Mouse (Mus musculus) intestine, embryonic 14.5 days (tissue): Measurements from ENCODE around the gene Myl6b. TPM values are rescaled to one million over a fixed set of nuclear protein-coding genes. Genes with fewer than 3 reads are reported as not detected.

Source experiments
- ATAC-seq: fragments of 200-750 bp; cut with Nextera tagmentation; replicated peaks from 2 replicates; pipeline ENCODE4 v1.8.0; 2017; ENCODE audit warnings: low read depth, moderate number of reproducible peaks, moderate TSS enrichment, moderate library complexity; ENCODE audit not compliant: low FRiP score, low TSS enrichment
- DNase-seq: peaks from one replicate; pipeline ENCODE4 v3.0.0-alpha.2; 2018; ENCODE audit warnings: low spot score
- H3K27ac ChIP-seq: fragments of 300-500 bp; sonication (generic); 2 replicates; pipeline ENCODE4 v1.5.1; 2014; ENCODE audit warnings: low read depth, mild to moderate bottlenecking, control low read depth
- H3K27me3 ChIP-seq: fragments of 300-500 bp; sonication (generic); replicated peaks from 2 replicates; pipeline ENCODE4 v1.6.1; 2014; ENCODE audit warnings: low read length, control low read depth; ENCODE audit not compliant: control insufficient read depth, insufficient read depth
- H3K36me3 ChIP-seq: fragments of 300-500 bp; sonication (generic); 2 replicates; pipeline ENCODE4 v1.6.1; 2014; ENCODE audit warnings: low read length, control low read depth; ENCODE audit not compliant: control insufficient read depth, insufficient read depth
- H3K4me1 ChIP-seq: fragments of 300-500 bp; sonication (generic); replicated peaks from 2 replicates; pipeline ENCODE4 v1.6.1; 2014; ENCODE audit warnings: low read length, control low read depth, mixed read lengths; ENCODE audit not compliant: control insufficient read depth, insufficient read depth
- H3K4me2 ChIP-seq: fragments of 300-500 bp; sonication (generic); 2 replicates; pipeline ENCODE4 v1.6.1; 2014; ENCODE audit warnings: low read length
- H3K4me3 ChIP-seq: fragments of 300-500 bp; sonication (generic); 2 replicates; pipeline ENCODE4 v1.5.1; 2014; ENCODE audit warnings: low read depth, low read length, control low read depth, mixed read lengths
- H3K9ac ChIP-seq: fragments of 300-500 bp; sonication (generic); 2 replicates; pipeline ENCODE4 v1.6.1; 2014; ENCODE audit warnings: mild to moderate bottlenecking, low read length
- H3K9me3 ChIP-seq: fragments of 300-500 bp; sonication (generic); 2 replicates; pipeline ENCODE4 v1.6.1; 2016; ENCODE audit warnings: low read length, control low read depth; ENCODE audit not compliant: control insufficient read depth
- WGBS: fragments of 180-500 bp; shearing (Covaris S2); extraction: QIAGEN DNeasy Blood & Tissue Kit; methylation state at CpG from one replicate; pipeline ENCODE4 v1.1.7; 2014; 5-methylcytosine and 5-hydroxymethylcytosine counted together
- polyA plus RNA-seq: library from polyadenylated mRNA; unstranded; fragments of >200 nt; fragmentation: Nextera tagmentation; extraction: Ambion mirVana; gene quantifications from 2 replicates; pipeline ENCODE4 v1.2.1, GENCODE M21; 2014

The Myl6b gene
- polyA plus RNA-seq, 1 experiment from 2014 or later, result 3.1 TPM

GRCm38 (mm10) chr10:128524111-128524731 lies 25.7 kb upstream of the Myl6b start:
- ATAC-seq (no peak), DNase-seq (no peak)
- Histone ChIP-seq H3K4me1 (peaks cover 9% of the 10 kb centered on the region), H3K27me3 (no peaks in the 10 kb centered on the region), H3K27ac (peak overlapping the region; percentile 73; the same call in 1 of the 2 replicates), H3K4me2 (peak overlapping the region; percentile 82), H3K4me3 (peak overlapping the region; percentile 78), H3K36me3 (peaks cover 22% of the 10 kb centered on the region), H3K9ac (peak overlapping the region; percentile 64), H3K9me3 (no peaks in the 10 kb centered on the region)
- WGBS, result 16% methylated on average over 11 of the region's 11 CpGs

DNA sequence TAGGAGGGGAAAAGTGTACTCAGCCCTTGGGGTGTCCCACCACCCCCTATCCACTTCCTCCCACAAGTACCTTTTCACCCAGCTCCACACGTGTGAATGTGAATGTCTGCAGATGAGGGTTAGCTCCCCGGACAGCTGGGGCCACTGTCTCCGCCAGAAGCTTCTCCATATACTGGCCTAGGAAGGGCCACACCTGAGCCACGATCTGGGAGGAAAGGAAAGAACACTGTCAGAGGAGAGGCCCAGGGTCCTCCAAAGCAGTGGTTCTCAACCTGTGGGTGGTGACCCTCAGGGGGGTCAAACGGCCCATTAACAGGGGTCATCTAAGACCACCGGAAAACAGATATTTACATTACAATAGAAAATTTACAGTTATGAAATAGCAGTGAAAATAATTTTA lies 23.9 kb upstream of the Myl6b start:
- peaks cover 28% of the 10 kb centered on the region for H3K36me3 ChIP-seq
- H3K27ac ChIP-seq, result no peak overlapping the region
- 83% methylated on average over 6 of the region's 6 CpGs for WGBS
- H3K4me1 ChIP-seq, result peaks cover 9% of the 10 kb centered on the region
- H3K4me3 ChIP-seq, result no peak overlapping the region
- H3K9ac ChIP-seq, result no peak overlapping the region
- ATAC-seq (no peak), DNase-seq (no peak)
- no peaks in the 10 kb centered on the region for H3K9me3 ChIP-seq
- no peak overlapping the region for H3K4me2 ChIP-seq
- 0 out of 2 replicates have a peak, but pooled peaks cover 3% of the 10 kb centered on the region for H3K27me3 ChIP-seq

- DNase-seq (no peak), ATAC-seq (no peak)
- no peak overlapping the region for H3K27ac ChIP-seq
- 0 out of 2 replicates have a peak, but pooled peaks cover 6% of the 10 kb centered on the region for H3K27me3 ChIP-seq
- H3K4me2 ChIP-seq, result no peak overlapping the region
- WGBS, result 91% methylated on average over 16 of the region's 16 CpGs
- H3K9ac ChIP-seq, result no peak overlapping the region
- H3K9me3 ChIP-seq, result no peaks in the 10 kb centered on the region
- no peak overlapping the region for H3K4me3 ChIP-seq
- H3K36me3 ChIP-seq, result peaks cover 37% of the 10 kb centered on the region
- peaks cover 5% of the 10 kb centered on the region for H3K4me1 ChIP-seq
Measured at GRCm38 (mm10) chr10:128520591-128520990, 22.1 kb upstream of the Myl6b start.

GRCm38 (mm10) chr10:128518833-128519232 lies 20.3 kb upstream of the Myl6b start:
- no peak for DNase-seq
- no peak overlapping the region for H3K27ac ChIP-seq
- H3K9me3 ChIP-seq, result no peaks in the 10 kb centered on the region
- peaks cover 52% of the 10 kb centered on the region for H3K36me3 ChIP-seq
- 0 out of 2 replicates have a peak, but pooled peaks cover 6% of the 10 kb centered on the region for H3K27me3 ChIP-seq
- H3K9ac ChIP-seq, result no peak overlapping the region
- H3K4me1 ChIP-seq, result no peaks in the 10 kb centered on the region
- ATAC-seq, result no peak
- no peak overlapping the region for H3K4me2 ChIP-seq
- WGBS, result 68% methylated on average over 7 of the region's 7 CpGs
- H3K4me3 ChIP-seq, result no peak overlapping the region

- H3K9ac ChIP-seq, result no peak overlapping the region
- 40% methylated on average over 6 of the region's 6 CpGs for WGBS
- H3K4me3 ChIP-seq, result no peak overlapping the region
- ATAC-seq, result no peak
- no peak overlapping the region for H3K27ac ChIP-seq
- H3K36me3 ChIP-seq, result peaks cover 58% of the 10 kb centered on the region
- no peaks in the 10 kb centered on the region for H3K4me1 ChIP-seq
- no peaks in the 10 kb centered on the region for H3K9me3 ChIP-seq
- no peak overlapping the region for H3K4me2 ChIP-seq
- H3K27me3 ChIP-seq, result 0 out of 2 replicates have a peak, but pooled peaks cover 6% of the 10 kb centered on the region
- no peak for DNase-seq
Measured at GRCm38 (mm10) chr10:128516677-128517076, 18.2 kb upstream of the Myl6b start.

DNA sequence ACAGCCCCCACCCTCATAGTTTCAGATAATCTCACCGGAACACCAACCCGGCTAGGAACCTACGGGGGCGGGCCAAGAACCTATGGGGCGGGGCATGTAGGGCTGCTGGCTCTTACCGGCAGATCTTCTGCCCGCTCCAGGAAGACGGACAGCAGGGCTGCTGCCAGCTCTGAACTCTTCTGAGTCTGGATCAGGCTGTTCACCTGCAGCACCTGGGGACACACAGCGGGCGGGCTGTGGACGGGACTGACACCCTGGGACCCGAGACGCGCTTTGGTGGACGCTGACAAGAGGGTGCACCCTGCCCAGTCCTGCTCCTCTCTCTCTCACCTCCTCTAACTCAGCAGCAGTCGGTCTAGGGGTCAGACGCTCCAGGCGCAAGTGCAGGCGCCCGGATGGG lies 17.5 kb upstream of the Myl6b start:
- no peak overlapping the region for H3K27ac ChIP-seq
- peak overlapping the region; percentile 28; the same call in 1 of the 2 replicates for H3K4me2 ChIP-seq
- H3K9me3 ChIP-seq, result no peaks in the 10 kb centered on the region
- no peaks in the 10 kb centered on the region for H3K4me1 ChIP-seq
- WGBS, result 32% methylated on average over 20 of the region's 20 CpGs
- DNase-seq (no peak), ATAC-seq (peak; percentile 52; the same call in 1 of the 2 replicates)
- H3K27me3 ChIP-seq, result 0 out of 2 replicates have a peak, but pooled peaks cover 6% of the 10 kb centered on the region
- no peak overlapping the region for H3K4me3 ChIP-seq
- peaks cover 59% of the 10 kb centered on the region for H3K36me3 ChIP-seq
- H3K9ac ChIP-seq, result no peak overlapping the region

GRCm38 (mm10) chr10:128515044-128515443 lies 16.6 kb upstream of the Myl6b start:
- DNase-seq (no peak), ATAC-seq (no peak)
- Histone ChIP-seq H3K4me2 (no peak overlapping the region), H3K27ac (no peak overlapping the region), H3K4me1 (no peaks in the 10 kb centered on the region), H3K4me3 (no peak overlapping the region), H3K9me3 (no peaks in the 10 kb centered on the region), H3K9ac (no peak overlapping the region), H3K36me3 (peaks cover 53% of the 10 kb centered on the region), H3K27me3 (0 out of 2 replicates have a peak, but pooled peaks cover 6% of the 10 kb centered on the region)
- WGBS, result 87% methylated on average over 4 of the region's 4 CpGs

DNA sequence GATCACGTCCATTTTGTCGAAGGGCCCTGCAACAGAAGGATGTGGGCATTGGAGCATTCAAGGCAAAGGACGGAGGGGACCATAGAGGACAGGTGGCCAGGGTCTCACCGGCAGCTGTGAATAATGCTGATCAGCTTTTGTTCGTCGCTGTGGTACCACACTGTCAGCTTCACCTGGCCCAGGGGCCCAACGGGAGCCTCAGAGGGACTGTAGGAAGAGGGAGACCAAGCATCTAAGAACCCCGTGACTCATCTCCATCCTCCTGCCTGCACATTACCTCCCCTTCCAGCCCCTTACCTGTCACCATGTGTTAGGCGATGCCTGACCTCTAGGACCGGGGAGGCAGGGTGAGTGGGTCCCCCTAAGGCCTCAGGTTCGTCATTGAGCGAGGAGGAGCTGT lies 13.3 kb upstream of the Myl6b start:
- ATAC-seq, result no peak
- H3K4me1 ChIP-seq, result no peaks in the 10 kb centered on the region
- H3K27me3 ChIP-seq, result no peaks in the 10 kb centered on the region
- H3K9me3 ChIP-seq, result no peaks in the 10 kb centered on the region
- no peak for DNase-seq
- H3K9ac ChIP-seq, result no peak overlapping the region
- H3K4me2 ChIP-seq, result no peak overlapping the region
- no peak overlapping the region for H3K4me3 ChIP-seq
- H3K27ac ChIP-seq, result no peak overlapping the region
- WGBS, result 80% methylated on average over 12 of the region's 12 CpGs
- H3K36me3 ChIP-seq, result peaks cover 53% of the 10 kb centered on the region

- Histone ChIP-seq H3K4me1 (no peaks in the 10 kb centered on the region), H3K9ac (no peak overlapping the region), H3K4me3 (no peak overlapping the region), H3K27ac (no peak overlapping the region), H3K9me3 (no peaks in the 10 kb centered on the region), H3K27me3 (no peaks in the 10 kb centered on the region), H3K36me3 (peaks cover 51% of the 10 kb centered on the region), H3K4me2 (no peak overlapping the region)
- 89% methylated on average over 9 of the region's 9 CpGs for WGBS
- DNase-seq, result no peak
- no peak for ATAC-seq
Measured at GRCm38 (mm10) chr10:128511189-128511588, 12.7 kb upstream of the Myl6b start.
